Comparison of ENCODE assay signal across 15 mouse cellular contexts in the genomic region with DNA sequence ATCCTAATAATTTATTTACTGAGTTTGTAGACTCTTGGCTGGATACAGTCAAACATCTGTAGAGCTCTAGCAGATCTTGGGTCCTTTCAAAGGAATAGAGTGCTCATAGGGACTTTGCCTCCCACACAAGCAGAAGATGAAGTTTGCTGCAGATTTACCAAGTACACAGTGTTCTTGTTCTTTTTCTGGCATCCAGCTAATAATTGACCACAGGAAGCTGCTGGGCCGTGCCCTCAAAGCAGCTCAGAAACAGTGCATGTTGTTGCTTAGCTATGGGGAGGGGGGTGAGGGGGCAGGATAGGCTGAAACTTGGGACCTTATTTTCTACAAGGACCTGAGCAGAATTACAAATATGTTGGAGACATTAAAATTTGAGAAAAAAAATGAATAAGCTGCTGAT.
A peak's percentile ranks its signal among the peaks of the same experiment; 100 is the strongest.
DNase-seq lines count a peak whose midpoint lies in the region; ATAC-seq and TF ChIP-seq lines count a peak whose summit lies in the region.
"Had no signal": no experiment of that assay in that cellular context is flagged by ENCODE, and none has a peak within 500 bp of the region (broad histone marks: within the 10 kb centered on the region; RNA-seq: fewer than 3 reads in every experiment).

No protein-coding gene starts in this region.

- peak; percentile 49 for DNase-seq in gastrocnemius, adult 18-20 months (ENCODE audit: low spot score)
- no peak for DNase-seq in gastrocnemius, postnatal 14 days
- DNase-seq in left cerebral cortex, postnatal 4 days: peak; percentile 9
- DNase-seq in left cerebral cortex, postnatal 36 days (ENCODE audit: low spot score in 2 of 2): no peak
- DNase-seq in heart, postnatal 0 days (ENCODE audit: low spot score): no peak
- DNase-seq in kidney, postnatal 4 days: peak; percentile 19 to 42
- no peak for DNase-seq in spleen, postnatal 4 days (ENCODE audit: low spot score in 2 of 2)
- DNase-seq: embryo, embryonic 11 days; layer of hippocampus, adult 9-11 months; liver, embryonic 13.5 days had no signal

- 52% methylated on average over 1 of the region's 1 CpGs for WGBS in heart, postnatal 0 days
- 70% methylated on average over 1 of the region's 1 CpGs for WGBS in midbrain, embryonic 13.5 days

- TF ChIP-seq EP300 in heart, postnatal 0 days (IDR thresholded peaks at IDR 0.05; ENCODE audit: low read depth): peak; percentile 38; the same call in 1 of the 2 replicates

- H3K36me3 ChIP-seq in heart, postnatal 0 days (replicated peaks; ENCODE audit: control insufficient read depth, insufficient read depth, low read length): no peaks in the 10 kb centered on the region
- H3K36me3 ChIP-seq in midbrain, embryonic 13.5 days: no peaks in the 10 kb centered on the region
- H3K36me3 ChIP-seq: forebrain, embryonic 10.5 days; heart, embryonic 13.5 days; liver, embryonic 13.5 days; stomach, embryonic 15.5 days had no signal

- no peaks in the 10 kb centered on the region for H3K4me1 ChIP-seq in heart, postnatal 0 days (ENCODE audit: control insufficient read depth, insufficient read depth)
- H3K4me1 ChIP-seq in midbrain, embryonic 13.5 days (replicated peaks): no peaks in the 10 kb centered on the region
- H3K4me1 ChIP-seq: forebrain, embryonic 10.5 days; heart, embryonic 13.5 days; liver, embryonic 13.5 days; stomach, embryonic 15.5 days had no signal

- H3K4me3 ChIP-seq in heart, postnatal 0 days (ENCODE audit: low read depth, low read length): no peak overlapping the region
- H3K4me3 ChIP-seq in midbrain, embryonic 13.5 days (replicated peaks): no peak overlapping the region
- H3K4me3 ChIP-seq: forebrain, embryonic 10.5 days; heart, embryonic 13.5 days; liver, embryonic 13.5 days; stomach, embryonic 15.5 days had no signal

- no peak overlapping the region for H3K4me2 ChIP-seq in heart, postnatal 0 days (ENCODE audit: low read depth, low read length)
- H3K4me2 ChIP-seq in midbrain, embryonic 13.5 days (replicated peaks): no peak overlapping the region
- H3K4me2 ChIP-seq: heart, embryonic 13.5 days; liver, embryonic 13.5 days; stomach, embryonic 15.5 days had no signal

- TF ChIP-seq CTCF in heart, postnatal 0 days (IDR thresholded peaks at IDR 0.05; ENCODE audit: low read depth): no peak

- H3K9me3 ChIP-seq in heart, postnatal 0 days (replicated peaks; ENCODE audit: control insufficient read depth, low read length): no peaks in the 10 kb centered on the region
- no peaks in the 10 kb centered on the region for H3K9me3 ChIP-seq in midbrain, embryonic 13.5 days
- H3K9me3 ChIP-seq: forebrain, embryonic 10.5 days; heart, embryonic 13.5 days; liver, embryonic 13.5 days; stomach, embryonic 15.5 days had no signal

- H3K27me3 ChIP-seq in heart, postnatal 0 days (ENCODE audit: control insufficient read depth, insufficient read depth, low read length): no peaks in the 10 kb centered on the region
- H3K27me3 ChIP-seq in midbrain, embryonic 13.5 days: no peaks in the 10 kb centered on the region
- H3K27me3 ChIP-seq: heart, embryonic 13.5 days; liver, embryonic 13.5 days; stomach, embryonic 15.5 days had no signal

- no peak overlapping the region for H3K9ac ChIP-seq in heart, postnatal 0 days (replicated peaks; ENCODE audit: low read depth, low read length)
- H3K9ac ChIP-seq in midbrain, embryonic 13.5 days (replicated peaks): no peak overlapping the region
- H3K9ac ChIP-seq: heart, embryonic 13.5 days; liver, embryonic 13.5 days; stomach, embryonic 15.5 days had no signal

- no peak overlapping the region for H3K27ac ChIP-seq in heart, postnatal 0 days (ENCODE audit: low read depth)
- H3K27ac ChIP-seq in midbrain, embryonic 13.5 days: no peak overlapping the region
- H3K27ac ChIP-seq: forebrain, embryonic 10.5 days; heart, embryonic 13.5 days; liver, embryonic 13.5 days; stomach, embryonic 15.5 days had no signal

- intact Hi-C loops in gastrocnemius, postnatal 14 days (cut with DNase I; ENCODE audit: low total_unique reads): no loop called here
- intact Hi-C loops in left cerebral cortex, postnatal 4 days (cut with DNase I): no loop called here
- intact Hi-C loops in left cerebral cortex, postnatal 36 days (cut with DNase I): no loop called here

- no peak for ATAC-seq in heart, postnatal 0 days (ENCODE audit: insufficient read depth, low read depth)
- no peak for ATAC-seq in midbrain, embryonic 13.5 days
- ATAC-seq: CD4-positive, CD25-positive, alpha-beta regulatory T cell, adult 4 months had no signal

Comparison
In these comparisons a context has a peak if more than half of its experiments do, and no peak if none do; other contexts are left out.
1. DNase-seq: peak in gastrocnemius, adult 18-20 months (single experiment), left cerebral cortex, postnatal 4 days (single experiment) and kidney, postnatal 4 days (2 of 2); none in gastrocnemius, postnatal 14 days (single experiment), left cerebral cortex, postnatal 36 days (0 of 2), heart, postnatal 0 days (single experiment) and spleen, postnatal 4 days (0 of 2).